Mouse (Mus musculus): ENCODE measurements around the gene A930018P22Rik. TPM values are rescaled to one million over a fixed set of nuclear protein-coding genes. Genes with fewer than 3 reads are reported as not detected.

The A930018P22Rik gene
- polyA plus RNA-seq, 1 experiment from 2014 or later: not detected

DNA sequence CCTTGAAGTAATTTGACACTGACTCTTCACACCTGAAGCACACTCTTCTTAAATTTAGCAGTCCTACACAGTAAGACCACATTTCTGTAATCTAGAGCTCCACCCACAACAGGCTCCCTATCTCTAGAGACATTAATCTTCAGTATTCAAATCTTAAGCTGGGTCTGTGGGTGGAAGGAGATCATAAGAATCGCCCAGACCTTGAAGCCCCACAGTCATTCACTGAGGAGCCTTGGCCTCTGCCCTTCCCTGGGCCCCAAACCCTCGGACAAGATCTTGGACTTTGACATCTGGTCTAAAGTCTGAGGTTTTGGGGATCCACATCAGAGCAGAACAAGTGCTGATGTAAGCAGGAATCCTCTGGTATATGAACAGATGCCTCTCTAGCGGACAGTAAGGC lies 971 bp downstream of the A930018P22Rik start:
- no peak; the same call in 1 of the 2 replicates for ATAC-seq (ENCODE audit: low FRiP score, low read depth)

DNA sequence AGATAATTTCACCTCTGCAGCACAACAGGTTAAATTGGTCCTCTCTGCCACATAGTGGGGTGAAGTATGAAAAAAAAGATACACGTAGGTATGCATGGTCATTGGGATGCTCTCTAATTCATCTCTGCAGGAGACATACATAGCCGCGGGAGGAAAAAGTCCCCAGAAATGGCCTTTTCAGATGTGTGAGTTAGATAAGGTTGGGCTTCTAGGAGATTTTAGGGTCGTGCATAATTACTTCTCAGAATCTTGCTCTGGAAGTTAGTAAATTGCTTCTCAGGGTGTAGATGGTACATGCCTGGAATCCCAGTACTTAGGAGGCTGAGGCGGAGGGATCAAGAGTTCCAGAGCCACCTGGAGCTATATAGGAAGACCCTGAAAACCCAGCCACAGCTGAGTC lies 1.5 kb downstream of the A930018P22Rik start:
- WGBS: 80% methylated on average over 5 of the region's 5 CpGs
- H3K4me1 ChIP-seq: peaks cover 7% of the 10 kb centered on the region
- H3K9ac ChIP-seq (replicated peaks): no peak overlapping the region
- H3K4me2 ChIP-seq (replicated peaks): no peak overlapping the region
- H3K36me3 ChIP-seq: no peaks in the 10 kb centered on the region
- H3K4me3 ChIP-seq: no peak overlapping the region
- H3K9me3 ChIP-seq: no peaks in the 10 kb centered on the region
- peaks cover 26% of the 10 kb centered on the region for H3K27me3 ChIP-seq
- ATAC-seq (ENCODE audit: low FRiP score, low read depth): no peak
- H3K27ac ChIP-seq (replicated peaks): no peak overlapping the region

More for the DNA sequence above, 971 bp downstream of the A930018P22Rik start:
- no peak overlapping the region for H3K27ac ChIP-seq (replicated peaks)
- H3K9me3 ChIP-seq: no peaks in the 10 kb centered on the region
- 36% methylated on average over 3 of the region's 3 CpGs for WGBS
- peaks cover 7% of the 10 kb centered on the region for H3K4me1 ChIP-seq
- peak overlapping the region; percentile 97 for H3K4me2 ChIP-seq (replicated peaks)
- peak overlapping the region; percentile 73; the same call in 1 of the 2 replicates for H3K4me3 ChIP-seq
- 0 out of 2 replicates have a peak overlapping the region, but pooled peaks have one; percentile 65 for H3K9ac ChIP-seq (replicated peaks)
- peaks cover 26% of the 10 kb centered on the region for H3K27me3 ChIP-seq
- H3K36me3 ChIP-seq: no peaks in the 10 kb centered on the region

DNA sequence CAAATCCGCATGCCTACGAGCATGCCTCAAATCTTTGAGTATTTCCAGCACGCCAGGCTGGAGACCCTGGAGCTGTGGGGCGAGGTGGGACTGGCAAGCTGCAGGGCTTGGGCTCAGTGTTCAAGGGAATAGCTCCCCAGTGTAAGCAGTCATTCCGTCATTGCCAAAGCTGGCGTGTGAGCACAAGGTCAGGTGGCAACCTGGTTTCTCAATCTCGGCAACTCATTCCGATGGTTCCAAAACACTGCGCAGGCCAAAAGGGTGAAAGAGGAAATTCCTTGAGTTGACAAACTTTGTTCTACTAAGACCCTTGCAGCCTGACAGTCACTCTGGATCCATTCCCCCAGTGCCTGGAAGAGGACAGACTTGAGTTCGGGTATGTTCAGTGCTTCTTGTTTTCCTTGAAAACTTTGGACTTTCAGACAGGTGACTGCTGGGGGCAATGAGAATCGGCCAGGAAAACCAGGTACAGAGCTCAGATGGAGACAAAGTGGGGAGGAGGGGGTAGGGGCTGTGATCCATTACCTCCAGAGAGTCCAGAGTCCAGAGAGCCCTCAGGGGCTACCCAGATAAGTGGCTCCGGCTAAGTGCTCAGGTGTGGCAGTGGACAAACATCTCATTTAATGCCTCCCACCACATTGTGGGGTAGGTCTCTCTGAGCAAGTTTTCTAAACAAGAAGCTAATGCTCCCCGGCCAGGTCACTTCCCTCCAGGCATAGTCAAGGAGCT lies 6.4 kb downstream of the A930018P22Rik start:
- no peak overlapping the region for H3K27ac ChIP-seq (replicated peaks)
- H3K4me3 ChIP-seq: no peak overlapping the region
- no peaks in the 10 kb centered on the region for H3K9me3 ChIP-seq
- no peaks in the 10 kb centered on the region for H3K36me3 ChIP-seq
- WGBS: 89% methylated on average over 13 of the region's 13 CpGs
- H3K27me3 ChIP-seq: peaks cover 15% of the 10 kb centered on the region
- H3K9ac ChIP-seq (replicated peaks): 0 out of 2 replicates have a peak overlapping the region, but pooled peaks have one; percentile 4
- no peak for ATAC-seq (ENCODE audit: low FRiP score, low read depth)
- no peaks in the 10 kb centered on the region for H3K4me1 ChIP-seq
- no peak overlapping the region for H3K4me2 ChIP-seq (replicated peaks)

DNA sequence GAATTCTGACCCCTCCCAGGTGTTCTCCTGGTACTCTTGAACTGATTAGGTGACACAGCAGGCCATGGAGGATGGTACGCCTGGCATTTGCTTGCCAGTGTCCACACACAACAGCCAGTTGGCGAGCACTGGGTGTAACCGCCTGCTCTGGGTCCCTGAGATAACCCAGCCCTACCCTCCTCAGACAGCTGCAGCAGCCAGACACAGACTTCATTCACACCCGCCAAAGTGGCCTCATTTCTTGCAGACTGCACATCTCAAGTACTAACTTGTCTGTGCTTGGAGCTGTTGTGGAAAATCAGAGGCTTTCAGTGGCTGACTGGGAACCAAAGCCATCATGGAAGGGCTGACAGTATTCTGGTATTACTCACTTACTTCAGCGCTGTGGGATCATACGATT lies 7.6 kb downstream of the A930018P22Rik start:
- ATAC-seq (ENCODE audit: low FRiP score, low read depth): no peak
- Histone ChIP-seq H3K4me2 (replicated peaks) (no peak overlapping the region), H3K27ac (replicated peaks) (no peak overlapping the region), H3K9ac (replicated peaks) (no peak overlapping the region), H3K9me3 (no peaks in the 10 kb centered on the region), H3K4me1 (no peaks in the 10 kb centered on the region), H3K36me3 (no peaks in the 10 kb centered on the region), H3K4me3 (no peak overlapping the region), H3K27me3 (peaks cover 7% of the 10 kb centered on the region)
- WGBS: 83% methylated on average over 6 of the region's 6 CpGs

DNA sequence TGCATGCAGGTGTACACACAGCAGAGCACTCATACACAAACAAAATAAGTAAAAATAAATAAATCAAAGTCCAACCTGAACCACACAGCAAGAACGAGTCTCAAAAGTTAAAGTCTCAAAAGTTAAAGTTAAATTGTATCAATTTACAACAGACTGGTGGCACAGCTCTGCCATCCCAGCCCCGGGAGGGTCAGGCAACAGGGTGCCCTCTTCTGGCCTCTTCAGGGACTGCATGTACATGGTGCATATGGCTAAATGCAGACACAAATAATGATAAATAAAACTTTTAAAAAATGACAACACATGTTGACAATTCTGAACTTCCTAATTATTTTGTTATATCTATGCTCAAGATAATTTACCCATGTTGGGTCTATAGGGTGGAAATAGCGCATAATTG lies 8.4 kb downstream of the A930018P22Rik start:
- Histone ChIP-seq H3K4me2 (replicated peaks) (no peak overlapping the region), H3K36me3 (no peaks in the 10 kb centered on the region), H3K4me1 (no peaks in the 10 kb centered on the region), H3K27ac (replicated peaks) (no peak overlapping the region), H3K4me3 (no peak overlapping the region), H3K27me3 (no peaks in the 10 kb centered on the region), H3K9ac (replicated peaks) (no peak overlapping the region), H3K9me3 (no peaks in the 10 kb centered on the region)
- ATAC-seq (ENCODE audit: low FRiP score, low read depth): no peak
- WGBS: 63% methylated on average over 3 of the region's 3 CpGs

DNA sequence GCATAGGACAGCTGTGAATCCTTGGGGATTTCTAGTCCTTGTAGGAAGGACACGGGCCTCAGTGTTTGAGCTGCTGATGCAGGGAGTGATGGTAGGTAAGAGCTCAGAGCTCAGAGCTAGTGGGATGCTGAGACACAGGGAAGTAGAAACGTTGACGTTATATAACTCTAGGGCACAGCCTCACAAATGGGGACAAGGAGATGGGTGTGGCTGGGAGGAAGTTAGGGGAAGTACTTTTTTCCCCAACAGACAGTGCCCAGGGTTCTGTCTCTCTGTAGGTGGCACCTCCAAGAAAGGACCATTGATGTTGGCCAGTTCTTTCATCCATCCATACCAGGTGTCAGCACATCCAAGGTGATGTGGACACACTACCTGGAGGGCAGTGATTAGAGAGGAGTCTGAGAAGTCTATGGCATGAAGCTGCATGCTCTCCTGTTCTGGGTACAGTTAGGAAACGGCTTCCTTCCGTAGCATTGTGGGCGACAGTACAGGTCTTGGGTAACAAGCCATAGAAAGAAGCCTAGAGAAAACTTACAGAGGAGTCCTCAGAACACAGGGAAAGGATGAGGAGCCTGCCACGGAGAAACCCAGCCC lies 9.8 kb downstream of the A930018P22Rik start:
- WGBS: 84% methylated on average over 7 of the region's 7 CpGs
- H3K27me3 ChIP-seq: no peaks in the 10 kb centered on the region
- H3K27ac ChIP-seq (replicated peaks): no peak overlapping the region
- no peaks in the 10 kb centered on the region for H3K36me3 ChIP-seq
- no peaks in the 10 kb centered on the region for H3K9me3 ChIP-seq
- H3K4me1 ChIP-seq: no peaks in the 10 kb centered on the region
- H3K9ac ChIP-seq (replicated peaks): no peak overlapping the region
- no peak overlapping the region for H3K4me2 ChIP-seq (replicated peaks)
- no peak overlapping the region for H3K4me3 ChIP-seq
- ATAC-seq (ENCODE audit: low FRiP score, low read depth): no peak

DNA sequence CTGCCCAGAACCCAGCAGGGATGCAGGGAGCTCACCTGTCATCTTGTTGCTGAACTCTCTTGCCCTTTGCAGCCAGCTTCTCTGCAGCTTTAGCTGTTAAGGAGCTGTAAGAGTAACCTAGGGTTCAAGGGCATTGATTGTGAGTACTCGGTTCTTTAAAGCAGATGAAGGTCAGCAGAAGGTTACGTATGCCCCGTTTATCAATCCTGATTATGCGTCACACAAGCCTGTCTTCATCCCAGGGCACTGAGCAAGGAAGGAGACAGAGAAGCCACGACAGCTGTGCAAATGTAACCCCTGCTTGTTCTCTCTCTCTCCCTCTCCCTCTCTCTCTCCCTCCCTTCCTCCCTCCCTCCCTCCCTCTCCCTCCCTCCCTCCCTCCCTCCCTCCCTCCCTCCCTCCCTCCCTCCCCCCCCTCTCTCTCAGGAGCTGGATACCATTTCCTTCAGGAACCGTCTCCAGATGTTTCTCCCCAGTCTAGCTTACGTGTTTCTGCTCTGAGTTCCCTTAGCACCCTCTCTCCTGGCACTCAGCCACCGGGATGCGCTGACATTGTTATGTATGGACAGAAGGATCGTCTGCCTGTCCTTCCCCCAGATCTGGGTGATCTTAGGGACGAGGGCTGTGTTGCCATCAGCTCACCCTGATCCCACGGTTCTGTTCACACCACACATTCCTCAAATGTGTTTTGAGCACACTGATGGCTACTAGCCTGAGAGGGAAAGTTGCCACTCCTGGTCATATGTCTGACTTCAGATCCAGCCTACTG lies 10.7 kb downstream of the A930018P22Rik start:
- H3K4me1 ChIP-seq: no peaks in the 10 kb centered on the region
- no peak overlapping the region for H3K4me3 ChIP-seq
- H3K9me3 ChIP-seq: no peaks in the 10 kb centered on the region
- no peaks in the 10 kb centered on the region for H3K36me3 ChIP-seq
- H3K27ac ChIP-seq (replicated peaks): no peak overlapping the region
- WGBS: 46% methylated on average over 10 of the region's 12 CpGs
- no peak overlapping the region for H3K4me2 ChIP-seq (replicated peaks)
- ATAC-seq (ENCODE audit: low FRiP score, low read depth): no peak
- no peaks in the 10 kb centered on the region for H3K27me3 ChIP-seq
- H3K9ac ChIP-seq (replicated peaks): no peak overlapping the region

DNA sequence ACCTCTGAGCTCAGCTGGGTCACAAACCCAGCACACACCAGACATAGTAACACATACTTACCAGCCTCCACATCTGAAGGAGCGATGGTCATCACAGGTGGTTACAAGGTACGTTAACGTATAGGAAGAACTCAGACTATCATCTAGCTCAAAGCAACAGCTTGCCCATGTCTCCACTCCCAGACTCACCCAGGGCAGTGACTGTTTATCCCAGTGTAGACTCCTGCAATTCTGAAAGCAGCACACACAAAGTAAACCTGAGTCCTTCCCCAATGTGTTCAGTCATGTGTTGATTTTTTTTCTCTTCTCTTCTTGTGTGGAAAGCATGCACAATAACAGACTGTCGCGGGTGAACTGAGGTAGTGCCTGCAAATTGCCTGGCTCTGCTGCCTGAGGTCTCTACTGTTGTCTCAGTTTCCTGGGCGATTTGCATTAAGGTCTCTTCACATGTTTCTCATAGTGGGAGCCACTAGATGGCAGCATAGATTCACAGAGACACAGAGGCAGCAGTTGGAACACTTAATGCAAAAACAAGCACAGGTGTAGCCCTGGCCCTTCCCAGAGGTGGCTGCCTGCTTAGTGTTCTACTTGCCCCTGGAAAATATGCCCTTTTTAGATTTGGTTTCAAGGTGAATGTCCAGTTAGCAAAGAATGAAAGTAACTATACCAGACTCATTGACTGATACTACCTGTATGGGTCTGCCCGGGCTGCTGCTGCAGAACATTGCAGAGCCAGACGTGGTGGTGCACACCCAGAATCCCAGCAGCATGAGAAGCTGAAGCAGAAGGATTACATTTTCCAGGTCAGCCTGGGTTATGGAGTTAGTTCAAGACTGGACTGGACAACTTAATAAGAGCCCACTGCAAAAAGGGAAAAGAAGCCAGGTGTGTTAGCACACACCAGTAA lies 11.8 kb downstream of the A930018P22Rik start:
- WGBS: 44% methylated on average over 8 of the region's 8 CpGs
- no peaks in the 10 kb centered on the region for H3K4me1 ChIP-seq
- H3K9ac ChIP-seq (replicated peaks): no peak overlapping the region
- no peak overlapping the region for H3K27ac ChIP-seq (replicated peaks)
- no peak overlapping the region for H3K4me2 ChIP-seq (replicated peaks)
- no peaks in the 10 kb centered on the region for H3K27me3 ChIP-seq
- H3K4me3 ChIP-seq: no peak overlapping the region
- peak; percentile 65; the same call in 1 of the 2 replicates for ATAC-seq (ENCODE audit: low FRiP score, low read depth)
- H3K9me3 ChIP-seq: 0 out of 2 replicates have a peak, but pooled peaks cover 5% of the 10 kb centered on the region
- H3K36me3 ChIP-seq: no peaks in the 10 kb centered on the region

DNA sequence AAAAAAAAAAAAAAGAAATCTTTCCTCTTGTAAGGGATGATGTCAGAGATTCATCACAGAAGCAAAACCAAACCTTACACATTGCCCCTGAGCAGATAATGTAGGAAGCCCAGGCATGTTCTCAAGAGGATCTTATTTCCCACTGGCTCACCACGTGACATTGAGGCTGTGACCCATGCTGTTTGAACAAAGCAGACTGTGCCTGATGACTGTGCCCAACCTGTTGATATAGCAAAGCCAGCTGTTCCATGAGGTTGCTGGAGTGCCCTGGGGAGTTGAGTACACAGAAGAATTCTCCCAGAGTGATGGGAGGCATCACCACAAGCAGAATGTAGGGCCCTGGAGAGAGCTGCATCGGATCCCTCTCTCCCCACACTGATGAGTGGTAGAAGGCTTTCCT lies 13.4 kb downstream of the A930018P22Rik start:
- H3K27ac ChIP-seq (replicated peaks): no peak overlapping the region
- no peaks in the 10 kb centered on the region for H3K36me3 ChIP-seq
- H3K4me1 ChIP-seq: no peaks in the 10 kb centered on the region
- no peak for ATAC-seq (ENCODE audit: low FRiP score, low read depth)
- H3K9ac ChIP-seq (replicated peaks): no peak overlapping the region
- no peak overlapping the region for H3K4me3 ChIP-seq
- 0 out of 2 replicates have a peak, but pooled peaks cover 5% of the 10 kb centered on the region for H3K9me3 ChIP-seq
- no peak overlapping the region for H3K4me2 ChIP-seq (replicated peaks)
- H3K27me3 ChIP-seq: no peaks in the 10 kb centered on the region
- WGBS: 61% methylated on average over 2 of the region's 2 CpGs

DNA sequence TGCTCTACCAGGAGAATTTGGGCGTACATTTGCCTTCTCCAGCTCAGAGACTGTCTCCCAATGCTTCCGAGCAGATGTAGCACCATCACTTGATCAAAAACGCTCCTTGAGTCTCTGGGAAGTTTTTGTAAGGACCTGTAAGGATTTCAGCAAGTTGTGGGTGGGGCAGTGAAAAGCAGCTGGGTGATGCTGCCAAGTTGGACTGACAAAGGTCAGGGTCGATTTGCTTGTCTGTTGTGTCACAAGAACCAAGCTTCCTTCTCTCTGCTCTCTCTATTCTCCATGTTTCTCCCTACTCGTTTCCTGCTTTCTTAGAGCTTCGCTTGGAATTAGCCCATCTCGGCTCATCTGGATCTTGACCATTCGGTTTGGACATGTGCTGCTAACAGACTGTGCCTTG lies 19.6 kb downstream of the A930018P22Rik start:
- Histone ChIP-seq H3K36me3 (no peaks in the 10 kb centered on the region), H3K4me3 (no peak overlapping the region), H3K4me2 (replicated peaks) (no peak overlapping the region), H3K27ac (replicated peaks) (no peak overlapping the region), H3K4me1 (no peaks in the 10 kb centered on the region), H3K9me3 (0 out of 2 replicates have a peak, but pooled peaks cover 5% of the 10 kb centered on the region), H3K9ac (replicated peaks) (no peak overlapping the region), H3K27me3 (no peaks in the 10 kb centered on the region)
- ATAC-seq (ENCODE audit: low FRiP score, low read depth): no peak
- 91% methylated on average over 8 of the region's 8 CpGs for WGBS

DNA sequence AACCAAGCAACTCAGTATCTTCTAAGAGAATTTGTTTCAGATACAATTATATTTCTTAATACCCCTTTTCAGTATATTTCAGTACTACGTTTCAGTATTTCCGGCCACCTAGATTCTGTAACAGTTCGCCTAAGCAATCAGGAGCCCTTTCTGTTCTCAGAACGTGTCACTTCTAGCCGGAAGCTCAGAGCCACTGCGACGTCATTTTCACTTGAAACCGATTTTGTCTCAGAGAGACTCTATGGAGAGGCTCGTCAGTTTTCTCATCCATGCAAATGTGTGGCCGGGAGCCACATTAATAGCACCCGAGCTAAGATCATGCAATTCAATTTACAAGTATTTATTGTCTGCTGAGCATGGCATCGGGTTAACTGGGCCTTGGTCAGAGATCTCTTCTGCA lies 21.4 kb downstream of the A930018P22Rik start:
- WGBS: 92% methylated on average over 12 of the region's 12 CpGs
- Histone ChIP-seq H3K9ac (replicated peaks) (no peak overlapping the region), H3K4me1 (no peaks in the 10 kb centered on the region), H3K27ac (replicated peaks) (no peak overlapping the region), H3K9me3 (0 out of 2 replicates have a peak, but pooled peaks cover under 1% of the 10 kb centered on the region), H3K27me3 (no peaks in the 10 kb centered on the region), H3K4me2 (replicated peaks) (no peak overlapping the region), H3K4me3 (no peak overlapping the region), H3K36me3 (no peaks in the 10 kb centered on the region)
- ATAC-seq (ENCODE audit: low FRiP score, low read depth): no peak
